Comparison of ENCODE assay signal across 7 mouse cellular contexts in genomic region chr5:125441234-125442114, GRCm38 (mm10). TPM values are rescaled to one million over a fixed set of nuclear protein-coding genes. Genes with fewer than 3 reads are reported as not detected.
DNase-seq lines count a peak whose midpoint lies in the region; ATAC-seq and TF ChIP-seq lines count a peak whose summit lies in the region.

TSS of gene Bri3bp (plus strand) at chr5:125441568.

- H3K4me2 ChIP-seq in hindbrain, embryonic 14.5 days (replicated peaks): peak within 1 kb of the TSS; percentile 65

- ATAC-seq in Patski: peak; percentile 77
- peak; percentile 89 for ATAC-seq in hindbrain, embryonic 14.5 days (ENCODE audit: low FRiP score)
- peak; percentile 58 for ATAC-seq in megakaryocyte progenitor cell, adult 5-6 weeks (replicated peaks; ENCODE audit: poor library complexity)

- TF ChIP-seq POLR2A in cerebellum, adult 2 months (IDR thresholded peaks at IDR 0.05; ENCODE audit: borderline replicate concordance, insufficient read depth, low read length): peak; percentile 41; the same call in 1 of the 2 replicates

- no peak for TF ChIP-seq CTCF in Patski (IDR thresholded peaks at IDR 0.05)
- TF ChIP-seq CTCF in cerebellum, adult 2 months (IDR thresholded peaks at IDR 0.05; ENCODE audit: borderline replicate concordance, insufficient read depth, low read depth, low read length): no peak

- no peak for DNase-seq in Patski (ENCODE audit: low read depth, low spot score)
- DNase-seq in cerebellum, adult 2 months: peak; percentile 56 to 77
- peak; percentile 61 for DNase-seq in forelimb bud, embryonic 11.5 days (ENCODE audit: low read depth, low spot score)
- DNase-seq in hindbrain, embryonic 14.5 days (ENCODE audit: low spot score): peak; percentile 73
- peak in 1 of 2 experiments; percentile 47 for DNase-seq in left cerebral cortex, adult 8-10 months (ENCODE audit: low spot score in 2 of 2)
- peak; percentile 55 for DNase-seq in right cerebral cortex, postnatal 25 days

- no peaks in the 10 kb centered on the region for H3K4me1 ChIP-seq in cerebellum, adult 2 months (ENCODE audit: control insufficient read depth, insufficient read depth, low read length)
- peaks cover 10% of the 10 kb centered on the region for H3K4me1 ChIP-seq in hindbrain, embryonic 14.5 days (replicated peaks; ENCODE audit: control insufficient read depth, insufficient read depth, low read length)

- H3K36me3 ChIP-seq in hindbrain, embryonic 14.5 days (replicated peaks; ENCODE audit: control insufficient read depth, insufficient read depth): no peaks in the 10 kb centered on the region

- peak within 1 kb of the TSS; percentile 83 for H3K9ac ChIP-seq in hindbrain, embryonic 14.5 days

- POLR2A ChIA-PET in Patski (lab: Charles Lee): interaction anchor here (0.7 to 3.1 kb wide), 7 partner anchors 8 to 58 kb away, joined by 3 to 13 read pairs (median 4); no protein-coding TSS in a partner anchor

- H3K27ac ChIP-seq in cerebellum, adult 2 months (ENCODE audit: insufficient read depth, low read length): peak within 1 kb of the TSS; percentile 40
- H3K27ac ChIP-seq in hindbrain, embryonic 14.5 days: peak within 1 kb of the TSS; percentile 81

- in situ Hi-C loops in Patski (cut with MboI; ENCODE audit: low pct_unique_long_range_greater_than_20kb): no loop called here

- no peaks in the 10 kb centered on the region for H3K9me3 ChIP-seq in hindbrain, embryonic 14.5 days (ENCODE audit: control insufficient read depth, low read length)

- WGBS in cerebellum, adult 2 months: under 1% methylated on average over 95 of the region's 97 CpGs
- under 1% methylated on average over 61 of the region's 97 CpGs for WGBS in hindbrain, embryonic 14.5 days

- peak within 1 kb of the TSS; percentile 89 for H3K4me3 ChIP-seq in cerebellum, adult 2 months (replicated peaks; ENCODE audit: insufficient read depth, low read depth, low read length)
- H3K4me3 ChIP-seq in hindbrain, embryonic 14.5 days (replicated peaks; ENCODE audit: low read length): peak within 1 kb of the TSS; percentile 90

- H3K27me3 ChIP-seq in Patski: no peaks in the 10 kb centered on the region
- H3K27me3 ChIP-seq in cerebellum, adult 2 months (ENCODE audit: control insufficient read depth, insufficient read depth, low read length): no peaks in the 10 kb centered on the region
- H3K27me3 ChIP-seq in hindbrain, embryonic 14.5 days (ENCODE audit: control insufficient read depth, insufficient read depth, low read length): no peaks in the 10 kb centered on the region

- CTCF ChIA-PET in Patski (lab: Charles Lee): interaction anchor here (1.2 to 2.0 kb wide), 4 partner anchors 8 to 58 kb away, joined by 3 to 7 read pairs (median 4); partner anchors contain the start of gene Dhx37

RNA-seq across cellular contexts. Expression of gene Bri3bp, which starts in this region (rescaled TPM):
- polyA plus RNA-seq in Patski (2021): 83.7 TPM
- 37.1 and 39.1 TPM in 2 replicates for polyA plus RNA-seq in cerebellum, adult 2 months (2012; rRNA removed)
- polyA plus RNA-seq in hindbrain, embryonic 14.5 days (2014; fragmentation: Nextera tagmentation; extraction: Ambion mirVana): 34.3 and 36.7 TPM in 2 replicates
- total RNA-seq in left cerebral cortex, adult 8-10 months (2022): 10 to 100 TPM; 81.9 to 94.4 (median 86.6) TPM
- total RNA-seq in megakaryocyte progenitor cell, adult 5-6 weeks (2015): 53.2 and 60.7 TPM in 2 replicates
- total RNA-seq in megakaryocyte progenitor cell, adult 5-6 weeks (2017): 27.7 and 31.0 TPM in 2 replicates
